Mouse (Mus musculus) small intestine, adult 2 months (tissue): ENCODE data around the gene Ptprn2. TPM values are rescaled to one million over a fixed set of nuclear protein-coding genes. Genes with fewer than 3 reads are reported as not detected.

Experiments
- H3K27ac ChIP-seq: fragments of 200-500 bp; 2 replicates; pipeline ENCODE4 v1.5.1; 2012; ENCODE audit warnings: low read depth, low read length, control low read depth, inconsistent platforms; ENCODE audit not compliant: insufficient read depth
- H3K27me3 ChIP-seq: fragments of 200-500 bp; 2 replicates; pipeline ENCODE4 v1.6.1; 2012; ENCODE audit warnings: mild to moderate bottlenecking, moderate library complexity, low read length, inconsistent platforms; ENCODE audit not compliant: control insufficient read depth, insufficient read depth
- H3K36me3 ChIP-seq: fragments of 200-500 bp; 2 replicates; pipeline ENCODE4 v1.6.1; 2012; ENCODE audit warnings: mild to moderate bottlenecking, low read length, control low read depth, inconsistent platforms; ENCODE audit not compliant: control insufficient read depth, insufficient read depth
- H3K4me1 ChIP-seq: fragments of 200-500 bp; 2 replicates; pipeline ENCODE4 v1.6.1; 2012; ENCODE audit warnings: low read length, inconsistent platforms, mixed read lengths; ENCODE audit not compliant: control insufficient read depth, insufficient read depth, insufficient read length
- H3K4me3 ChIP-seq: fragments of 200-500 bp; 2 replicates; pipeline ENCODE4 v1.5.1; 2012; ENCODE audit warnings: low read depth, mild to moderate bottlenecking, control low read depth, inconsistent platforms, low read length, moderate library complexity
- CTCF ChIP-seq: fragments of 200-500 bp; IDR thresholded peaks from 2 replicates; pipeline ENCODE4 v1.5.1; 2012; ENCODE audit warnings: low read depth, mild to moderate bottlenecking, control low read depth, inconsistent platforms, low read length, moderate library complexity, mixed read lengths; ENCODE audit not compliant: insufficient replicate concordance, insufficient read length; ENCODE audit errors: extremely low read depth
- POLR2A ChIP-seq: fragments of 200-500 bp; IDR thresholded peaks from 2 replicates; pipeline ENCODE4 v1.6.1; 2012; ENCODE audit warnings: low read depth, mild to moderate bottlenecking, control low read depth, inconsistent platforms, low read length, moderate library complexity
- WGBS: fragments of 180-500 bp; shearing (Covaris S2); methylation state at CpG from one replicate; pipeline ENCODE4 v1.1.7; 2018; 5-methylcytosine and 5-hydroxymethylcytosine counted together
- polyA plus RNA-seq: library from polyadenylated mRNA; depleted of rRNA; stranded (reverse); fragments of >200 nt; gene quantifications from 2 replicates; pipeline ENCODE4 v1.2.3, GENCODE M21; 2012

Ptprn2 gene
- polyA plus RNA-seq, 1 experiment, result 11.6 TPM

- WGBS, result 41% methylated on average over 2 of the region's 2 CpGs
- Histone ChIP-seq H3K27me3 (no peaks in the 10 kb centered on the region), H3K36me3 (no peaks in the 10 kb centered on the region), H3K4me1 (no peaks in the 10 kb centered on the region), H3K27ac (no peak overlapping the region), H3K4me3 (no peak overlapping the region)
- TF ChIP-seq POLR2A (no peak), CTCF (no peak)
These were observed 411.1 kb downstream of the Ptprn2 start for GRCm38 (mm10) chr12:116896651-116897050.

- Histone ChIP-seq H3K4me3 (no peak overlapping the region), H3K36me3 (no peaks in the 10 kb centered on the region), H3K27ac (no peak overlapping the region), H3K27me3 (no peaks in the 10 kb centered on the region), H3K4me1 (no peaks in the 10 kb centered on the region)
- TF ChIP-seq CTCF, result no peak
- 80% methylated on average over 3 of the region's 3 CpGs for whole genome bisulfite sequencing
These were observed 416.3 kb downstream of the Ptprn2 start for GRCm38 (mm10) chr12:116901773-116902172.

- TF ChIP-seq CTCF, result no peak
- no peaks in the 10 kb centered on the region for H3K4me1 ChIP-seq
- no peaks in the 10 kb centered on the region for H3K36me3 ChIP-seq
- H3K27me3 ChIP-seq, result no peaks in the 10 kb centered on the region
- no peak overlapping the region for H3K4me3 ChIP-seq
- WGBS, result 33% methylated on average over 1 of the region's 1 CpGs
- no peak overlapping the region for H3K27ac ChIP-seq
These were observed 421.9 kb downstream of the Ptprn2 start for GRCm38 (mm10) chr12:116907424-116907823.

- no peak for TF ChIP-seq POLR2A
- no peak for TF ChIP-seq CTCF
- no peaks in the 10 kb centered on the region for H3K27me3 ChIP-seq
- no peak overlapping the region for H3K4me3 ChIP-seq
- H3K4me1 ChIP-seq, result no peaks in the 10 kb centered on the region
- H3K36me3 ChIP-seq, result no peaks in the 10 kb centered on the region
- WGBS, result 69% methylated on average over 2 of the region's 2 CpGs
- H3K27ac ChIP-seq, result no peak overlapping the region
These were observed 423.1 kb downstream of the Ptprn2 start for GRCm38 (mm10) chr12:116908668-116909067.

GRCm38 (mm10) chr12:116916776-116917175 is 431.3 kb downstream of the Ptprn2 start:
- TF ChIP-seq CTCF, result no peak
- TF ChIP-seq POLR2A, result no peak
- Histone ChIP-seq H3K27me3 (no peaks in the 10 kb centered on the region), H3K4me3 (no peak overlapping the region), H3K27ac (no peak overlapping the region), H3K4me1 (no peaks in the 10 kb centered on the region), H3K36me3 (no peaks in the 10 kb centered on the region)
- 36% methylated on average over 5 of the region's 5 CpGs for WGBS

GRCm38 (mm10) chr12:116919185-116919584 is 433.7 kb downstream of the Ptprn2 start:
- H3K27me3 ChIP-seq, result no peaks in the 10 kb centered on the region
- TF ChIP-seq CTCF, result no peak
- no peak for TF ChIP-seq POLR2A
- H3K27ac ChIP-seq, result no peak overlapping the region
- no peaks in the 10 kb centered on the region for H3K36me3 ChIP-seq
- no peak overlapping the region for H3K4me3 ChIP-seq
- 78% methylated on average over 6 of the region's 6 CpGs for WGBS
- no peaks in the 10 kb centered on the region for H3K4me1 ChIP-seq

GRCm38 (mm10) chr12:116919691-116920526 is 434.4 kb downstream of the Ptprn2 start:
- Histone ChIP-seq H3K4me3 (no peak overlapping the region), H3K4me1 (no peaks in the 10 kb centered on the region), H3K27ac (no peak overlapping the region), H3K36me3 (no peaks in the 10 kb centered on the region), H3K27me3 (no peaks in the 10 kb centered on the region)
- 81% methylated on average over 22 of the region's 22 CpGs for WGBS
- no peak for TF ChIP-seq POLR2A
- no peak for TF ChIP-seq CTCF
